Mouse (Mus musculus) heart, embryonic 14.5 days (tissue): Measurements from ENCODE around the gene Zfp462. TPM values are rescaled to one million over a fixed set of nuclear protein-coding genes. Genes with fewer than 3 reads are reported as not detected.
A peak's percentile ranks its signal among the peaks of the same experiment; 100 is the strongest.

Source experiments
- ATAC-seq: fragments of 200-750 bp; cut with Nextera tagmentation; 2 replicates; pipeline ENCODE4 v1.8.0; 2017; ENCODE audit warnings: low read depth, moderate TSS enrichment; ENCODE audit not compliant: insufficient number of reproducible peaks, insufficient read depth, low FRiP score
- H3K27ac ChIP-seq, 2 experiments: fragments of 200-500 bp in 1 of 2; fragments of 300-500 bp in 1 of 2; sonication (generic) in 1 of 2; replicated peaks in 1 of 2; 2 replicates each; pipeline ENCODE4 v1.5.1; 2012 to 2014; ENCODE audit warnings: low read depth in 2 of 2, low read length in 2 of 2, control low read depth in 1 of 2, mild to moderate bottlenecking in 1 of 2, mixed read lengths in 1 of 2; ENCODE audit not compliant: control insufficient read depth in 1 of 2, insufficient read depth in 1 of 2
- H3K27me3 ChIP-seq: fragments of 300-500 bp; sonication (generic); 2 replicates; pipeline ENCODE4 v1.6.1; 2014; ENCODE audit warnings: mild to moderate bottlenecking, low read length, control low read depth; ENCODE audit not compliant: control insufficient read depth, insufficient read depth
- H3K36me3 ChIP-seq: fragments of 300-500 bp; sonication (generic); 2 replicates; pipeline ENCODE4 v1.6.1; 2014; ENCODE audit warnings: mild to moderate bottlenecking, control low read depth, low read length, mixed read lengths; ENCODE audit not compliant: control insufficient read depth, insufficient read depth
- H3K4me1 ChIP-seq, 2 experiments: fragments of 200-500 bp in 1 of 2; fragments of 300-500 bp in 1 of 2; sonication (generic) in 1 of 2; 2 replicates each; pipeline ENCODE4 v1.6.1; 2012 to 2014; ENCODE audit warnings: low read length in 2 of 2, control low read depth in 1 of 2, mixed read lengths in 1 of 2; ENCODE audit not compliant: control insufficient read depth in 2 of 2, insufficient read depth in 2 of 2
- H3K4me2 ChIP-seq: fragments of 300-500 bp; sonication (generic); 2 replicates; pipeline ENCODE4 v1.6.1; 2014; ENCODE audit warnings: mild to moderate bottlenecking, low read length
- H3K4me3 ChIP-seq, 2 experiments: fragments of 200-500 bp in 1 of 2; fragments of 300-500 bp in 1 of 2; sonication (generic) in 1 of 2; 2 replicates each; pipeline ENCODE4 v1.5.1; 2012 to 2014; ENCODE audit warnings: low read length in 2 of 2, mild to moderate bottlenecking in 2 of 2, control low read depth in 1 of 2, low read depth in 1 of 2, moderate library complexity in 1 of 2; ENCODE audit not compliant: control insufficient read depth in 1 of 2, insufficient read depth in 1 of 2
- H3K9ac ChIP-seq: fragments of 300-500 bp; sonication (generic); 2 replicates; pipeline ENCODE4 v1.6.1; 2014; ENCODE audit warnings: mild to moderate bottlenecking, low read length
- H3K9me3 ChIP-seq: fragments of 300-500 bp; sonication (generic); 2 replicates; pipeline ENCODE4 v1.6.1; 2016; ENCODE audit warnings: low read length, control low read depth; ENCODE audit not compliant: control insufficient read depth
- WGBS: fragments of 180-500 bp; shearing (Covaris S2); extraction: QIAGEN DNeasy Blood & Tissue Kit; methylation state at CpG from one replicate; pipeline ENCODE4 v1.1.7; 2014; 5-methylcytosine and 5-hydroxymethylcytosine counted together
- polyA plus RNA-seq: library from polyadenylated mRNA; unstranded; fragments of >200 nt; fragmentation: Nextera tagmentation; extraction: Ambion mirVana; gene quantifications from 2 replicates; pipeline ENCODE4 v1.2.1, GENCODE M21; 2014

The Zfp462 gene
- polyA plus RNA-seq, 1 experiment from 2014 or later, result 3.7 TPM

DNA sequence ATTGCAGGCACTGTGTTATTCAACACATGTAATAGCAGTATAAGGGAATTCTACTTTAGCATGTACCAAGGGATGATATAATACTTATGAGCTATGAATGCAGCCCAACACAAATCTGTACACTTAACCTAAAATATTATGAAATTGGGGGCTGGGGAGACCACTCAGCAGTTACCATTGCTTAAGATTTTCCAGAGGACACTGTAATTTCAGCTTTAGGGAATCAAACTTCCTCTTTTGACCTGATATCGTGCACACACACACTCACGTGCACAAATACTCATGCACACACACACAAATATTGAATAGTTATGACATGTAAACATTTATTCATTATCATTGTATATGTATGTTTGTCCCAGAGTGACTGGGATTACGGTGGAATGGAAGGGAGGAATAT, 179.3 kb downstream of the Zfp462 start:
- H3K27ac ChIP-seq, result no peak overlapping the region
- H3K4me3 ChIP-seq, result no peak overlapping the region
- no peak for ATAC-seq
- WGBS, result 91% methylated on average over 3 of the region's 3 CpGs
- peaks cover 9 to 11% of the 10 kb centered on the region in 2 experiments; a peak in 3 of 4 replicates for H3K4me1 ChIP-seq
- H3K9ac ChIP-seq, result no peak overlapping the region
- no peaks in the 10 kb centered on the region for H3K27me3 ChIP-seq
- no peak overlapping the region for H3K4me2 ChIP-seq
- H3K9me3 ChIP-seq, result no peaks in the 10 kb centered on the region
- H3K36me3 ChIP-seq, result no peaks in the 10 kb centered on the region

DNA sequence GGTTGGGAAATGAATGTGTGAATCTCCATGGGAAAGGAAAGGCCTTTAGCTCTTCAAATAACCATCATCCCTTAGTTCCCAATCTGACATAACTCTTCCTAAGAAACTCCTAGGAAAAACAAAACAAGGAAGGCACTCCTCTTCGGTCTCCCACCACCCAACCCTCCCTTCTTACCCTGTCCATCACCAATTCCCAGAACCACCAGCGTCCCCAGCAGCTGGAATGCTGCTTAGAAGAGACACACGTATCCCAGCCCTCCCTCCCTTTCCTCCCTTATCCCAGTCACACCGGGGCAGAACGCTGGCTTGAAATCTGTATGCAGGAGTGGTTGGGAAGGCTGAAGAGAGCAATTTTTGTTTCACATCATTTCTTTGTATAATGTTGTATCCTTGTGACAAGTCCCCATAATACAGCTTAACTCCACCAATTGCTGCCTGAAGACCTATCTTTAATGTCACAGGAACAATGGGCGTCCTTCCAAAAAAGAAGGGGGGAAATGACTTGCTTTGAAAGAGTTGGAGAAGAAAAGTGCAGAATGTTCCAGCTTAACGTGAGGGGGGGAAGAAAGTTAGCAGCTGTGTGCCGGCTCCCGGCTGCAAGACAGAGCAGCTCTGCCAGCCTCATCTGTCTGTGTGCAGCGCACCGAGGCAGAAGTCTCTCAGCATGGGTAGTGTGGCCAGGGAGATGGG, 180.3 kb downstream of the Zfp462 start:
- H3K9me3 ChIP-seq, result no peaks in the 10 kb centered on the region
- H3K9ac ChIP-seq, result no peak overlapping the region; the same call in 1 of the 2 replicates
- H3K4me2 ChIP-seq, result peak overlapping the region; percentile 55
- no peaks in the 10 kb centered on the region for H3K36me3 ChIP-seq
- ATAC-seq, result no peak
- 34% methylated on average over 11 of the region's 11 CpGs for WGBS
- no peaks in the 10 kb centered on the region for H3K27me3 ChIP-seq
- H3K4me1 ChIP-seq, result peaks cover 9 to 11% of the 10 kb centered on the region in 2 experiments; a peak in 3 of 4 replicates
- H3K27ac ChIP-seq, result peak overlapping the region in 1 of 2 experiments; percentile 59; a peak in 1 of 4 replicates
- no peak overlapping the region for H3K4me3 ChIP-seq

DNA sequence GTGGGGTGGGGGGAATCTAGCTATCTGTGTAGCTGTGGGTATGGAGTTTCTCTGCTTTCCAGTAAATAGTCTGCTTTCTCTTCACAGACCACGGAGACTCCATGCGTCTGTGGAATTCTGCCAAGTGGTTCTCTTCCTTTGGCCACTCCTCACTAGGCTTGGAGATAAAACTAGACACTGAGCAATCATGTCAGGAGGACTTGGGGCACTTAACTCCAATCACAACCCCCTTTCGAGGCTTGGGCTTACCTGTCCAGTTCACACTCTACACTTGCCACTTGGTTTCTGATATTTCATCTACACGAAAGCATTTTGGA, 180.8 kb downstream of the Zfp462 start:
- Histone ChIP-seq H3K27me3 (no peaks in the 10 kb centered on the region), H3K9ac (no peak overlapping the region; the same call in 1 of the 2 replicates), H3K4me2 (peak overlapping the region; percentile 55), H3K36me3 (no peaks in the 10 kb centered on the region), H3K9me3 (no peaks in the 10 kb centered on the region), H3K4me3 (no peak overlapping the region), H3K27ac (peak overlapping the region in 1 of 2 experiments; percentile 59; a peak in 1 of 4 replicates), H3K4me1 (peaks cover 9 to 11% of the 10 kb centered on the region in 2 experiments; a peak in 3 of 4 replicates)
- 23% methylated on average over 4 of the region's 4 CpGs for WGBS
- no peak for ATAC-seq

DNA sequence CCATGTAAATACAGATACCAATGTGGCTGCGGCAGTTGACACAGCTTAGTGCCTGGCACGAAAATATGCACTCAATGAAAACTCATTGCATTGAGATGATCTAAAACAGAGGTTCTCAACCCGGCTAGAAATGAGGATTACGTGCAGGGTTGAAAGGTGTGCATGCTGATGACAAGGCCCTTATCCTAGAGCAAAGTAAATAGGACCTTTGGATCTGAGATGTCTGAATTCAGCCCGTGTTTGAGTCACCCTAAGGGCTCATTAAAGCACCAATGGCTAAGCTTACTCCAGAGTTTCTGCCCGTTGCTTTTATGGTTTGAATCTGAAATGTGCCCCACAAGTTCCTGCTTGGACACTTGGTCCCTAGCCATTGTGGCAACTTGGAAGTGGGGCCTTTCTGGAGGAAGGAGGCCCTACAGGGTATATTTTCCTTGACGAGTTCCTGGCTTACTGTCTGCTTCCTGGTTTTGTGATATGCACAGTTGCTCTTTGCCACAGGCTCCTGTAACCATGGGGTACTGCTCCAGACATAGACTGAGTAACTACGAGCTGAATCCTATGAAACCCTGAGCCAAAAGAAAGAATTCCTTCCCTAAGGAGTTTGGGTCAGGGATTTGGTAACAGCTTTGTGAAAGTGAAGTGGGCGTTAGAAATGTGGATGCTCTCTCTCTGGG, 182.5 kb downstream of the Zfp462 start:
- 78% methylated on average over 9 of the region's 9 CpGs for WGBS
- no peak for ATAC-seq
- Histone ChIP-seq H3K9me3 (no peaks in the 10 kb centered on the region), H3K36me3 (no peaks in the 10 kb centered on the region), H3K9ac (no peak overlapping the region), H3K27me3 (no peaks in the 10 kb centered on the region), H3K27ac (no peak overlapping the region), H3K4me1 (peaks cover 6 to 11% of the 10 kb centered on the region in 2 experiments; a peak in 3 of 4 replicates), H3K4me3 (no peak overlapping the region), H3K4me2 (no peak overlapping the region)

DNA sequence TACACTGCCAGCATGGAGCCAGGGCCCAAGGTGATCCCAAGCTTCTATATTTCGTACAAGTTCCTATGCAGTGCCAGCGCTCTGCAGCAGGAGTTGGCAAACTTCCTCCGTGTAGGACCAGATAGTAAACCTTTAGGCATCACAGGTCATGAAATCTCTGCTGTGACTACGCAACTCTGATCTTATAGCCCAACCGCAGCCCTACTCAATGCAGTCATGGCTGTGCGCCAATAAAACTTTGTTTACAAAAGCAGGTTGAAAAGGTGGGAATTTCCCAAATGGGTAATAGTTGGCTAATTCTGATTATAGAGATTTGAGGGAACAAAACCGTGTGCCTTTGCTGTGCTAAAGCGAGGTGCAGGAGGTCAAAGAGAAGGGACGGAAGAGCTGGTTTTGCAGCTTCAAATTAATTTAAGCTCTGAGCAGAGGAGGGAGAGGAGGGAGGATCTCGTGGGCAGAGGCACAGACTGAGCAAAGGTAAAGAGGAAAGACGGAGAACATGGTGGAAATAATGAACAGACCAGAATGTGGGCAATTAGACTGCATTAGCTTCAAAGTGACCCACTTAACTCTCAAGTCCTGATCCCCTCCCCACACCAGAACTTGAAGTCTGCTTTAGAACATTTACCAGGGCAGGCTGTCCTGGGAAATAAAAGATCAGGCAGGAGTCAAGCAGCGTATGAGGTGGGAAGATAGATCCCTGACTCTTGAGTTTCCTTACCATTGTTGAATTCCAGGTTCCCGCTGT, 183.4 kb downstream of the Zfp462 start:
- Histone ChIP-seq H3K9ac (no peak overlapping the region), H3K4me1 (peaks cover 6 to 11% of the 10 kb centered on the region in 2 experiments; a peak in 3 of 4 replicates), H3K27me3 (no peaks in the 10 kb centered on the region), H3K36me3 (no peaks in the 10 kb centered on the region), H3K4me3 (no peak overlapping the region), H3K9me3 (no peaks in the 10 kb centered on the region), H3K27ac (no peak overlapping the region), H3K4me2 (no peak overlapping the region)
- ATAC-seq, result no peak
- 86% methylated on average over 13 of the region's 13 CpGs for WGBS
